Mouse (Mus musculus) spleen, postnatal 4 days (tissue): ENCODE measurements around the gene Prim2.
A peak's percentile ranks its signal among the peaks of the same experiment; 100 is the strongest.

Experiments
- DNase-seq, 2 experiments: peaks; one replicate each; pipeline ENCODE4 v3.0.0; 2022; ENCODE audit warnings: low spot score in 2 of 2

Prim2 gene

GRCm38 (mm10) chr1:33604087-33604699, 65.4 kb downstream of the Prim2 start:
- no peak for DNase-seq

GRCm38 (mm10) chr1:33599698-33600097, 69.9 kb downstream of the Prim2 start:
- DNase-seq: peak in 1 of 2 experiments; percentile 24

- DNase-seq: peak in 1 of 2 experiments; percentile 20
Measured at GRCm38 (mm10) chr1:33599019-33599667, 70.5 kb downstream of the Prim2 start.

GRCm38 (mm10) chr1:33597043-33597442, 72.6 kb downstream of the Prim2 start:
- DNase-seq: peak in 1 of 2 experiments; percentile 46

- no peak for DNase-seq
Measured at GRCm38 (mm10) chr1:33595936-33596335, 73.7 kb downstream of the Prim2 start.

DNA sequence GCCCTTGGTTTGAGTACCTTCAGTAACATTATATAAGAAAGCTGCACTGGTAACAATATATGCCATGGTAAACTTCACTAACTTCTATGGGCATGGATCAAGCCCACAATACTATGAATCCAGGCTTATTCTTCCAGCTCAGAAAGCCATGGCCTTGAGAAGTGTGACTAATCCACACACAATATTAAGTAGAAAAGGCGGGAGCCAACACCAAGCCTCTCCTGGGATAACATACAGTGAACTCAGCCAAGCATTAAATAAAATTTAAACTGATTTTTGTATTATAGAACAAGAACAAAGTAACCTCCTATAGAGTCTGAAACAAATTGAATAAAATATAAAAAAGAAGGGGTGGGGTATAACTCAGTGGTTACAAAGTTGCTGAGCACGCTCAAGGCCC, 74.6 kb downstream of the Prim2 start:
- peak in 1 of 2 experiments; percentile 24 for DNase-seq

DNA sequence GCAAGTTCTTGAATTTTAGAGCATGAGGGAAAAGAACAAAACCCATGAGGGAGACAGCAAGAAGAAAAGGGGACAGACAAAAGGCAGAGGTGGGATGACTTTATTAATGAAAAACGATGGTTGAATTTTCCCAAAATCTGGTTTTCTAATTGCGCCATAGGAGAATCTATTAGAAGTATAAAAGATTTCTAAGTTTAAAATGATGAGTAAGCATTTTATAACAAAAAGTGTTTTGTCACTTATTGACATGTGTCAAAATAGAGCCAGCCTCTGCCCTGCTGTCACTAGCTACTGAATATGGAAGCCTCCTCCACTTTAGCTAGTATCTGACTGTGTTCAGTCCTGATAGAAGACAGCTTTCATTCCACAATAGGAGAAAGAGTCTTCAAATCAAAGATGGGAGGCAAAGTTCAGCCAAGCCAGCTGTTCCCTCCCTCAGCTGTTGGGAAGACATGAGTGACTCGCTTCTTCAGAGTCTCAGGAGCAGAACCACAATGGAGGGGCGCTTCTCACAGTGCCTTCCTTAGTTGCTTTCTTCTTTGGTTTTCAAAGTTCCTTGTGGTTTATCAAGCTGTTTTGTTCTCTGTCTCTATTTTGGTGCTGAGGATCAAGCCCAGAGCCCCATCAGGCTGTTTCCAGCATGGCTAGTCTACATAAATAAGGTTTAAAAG, 75.7 kb downstream of the Prim2 start:
- peak in 1 of 2 experiments; percentile 4 for DNase-seq

- DNase-seq: peak in 1 of 2 experiments; percentile 51
Measured at GRCm38 (mm10) chr1:33591997-33592608, 77.5 kb downstream of the Prim2 start.

DNA sequence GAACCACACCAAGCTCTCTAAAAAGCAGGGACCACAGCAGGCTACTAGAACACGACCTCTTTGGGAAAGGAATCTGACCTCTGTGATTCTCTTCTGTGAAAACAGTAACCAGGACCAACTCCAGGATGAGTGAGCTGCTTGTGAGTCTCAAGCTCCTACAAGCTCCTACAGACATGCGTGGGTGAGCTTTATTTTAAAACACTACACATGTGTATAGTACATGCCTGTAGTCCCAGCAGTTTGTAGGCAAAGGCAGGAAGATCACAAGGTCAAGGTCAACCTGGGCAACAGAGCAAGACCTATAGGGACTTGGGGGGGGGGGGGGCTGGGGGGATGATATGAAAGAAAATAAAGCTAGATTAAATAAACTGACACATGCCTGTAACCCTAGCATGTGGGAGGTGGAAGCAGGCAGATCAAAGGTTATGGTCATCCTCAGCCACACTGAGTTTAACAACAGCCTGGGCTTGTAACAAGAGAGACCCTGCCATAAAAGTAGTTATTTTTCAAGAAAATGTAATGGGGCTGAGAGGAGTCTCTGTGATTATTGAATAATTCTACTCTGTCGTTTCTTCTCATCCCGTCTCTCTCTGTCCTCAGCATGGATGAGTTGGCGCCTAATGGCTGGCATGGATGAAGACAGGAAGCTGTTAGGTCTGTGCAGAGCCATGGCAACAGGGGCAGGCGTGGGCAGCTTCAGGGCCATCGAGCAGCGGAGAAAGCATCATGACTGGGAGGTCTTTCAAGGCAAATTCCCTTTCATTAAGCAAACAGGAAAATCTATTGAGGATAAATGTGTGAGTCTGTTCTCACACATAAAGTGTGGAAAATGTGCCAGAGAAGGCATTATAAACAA, 78.8 kb downstream of the Prim2 start:
- peak in 1 of 2 experiments; percentile 47 for DNase-seq

- no peak for DNase-seq
Measured at GRCm38 (mm10) chr1:33589531-33589930, 80.1 kb downstream of the Prim2 start.

- peak in 1 of 2 experiments; percentile 5 for DNase-seq
Measured at GRCm38 (mm10) chr1:33588557-33588956, 81.0 kb downstream of the Prim2 start.

DNA sequence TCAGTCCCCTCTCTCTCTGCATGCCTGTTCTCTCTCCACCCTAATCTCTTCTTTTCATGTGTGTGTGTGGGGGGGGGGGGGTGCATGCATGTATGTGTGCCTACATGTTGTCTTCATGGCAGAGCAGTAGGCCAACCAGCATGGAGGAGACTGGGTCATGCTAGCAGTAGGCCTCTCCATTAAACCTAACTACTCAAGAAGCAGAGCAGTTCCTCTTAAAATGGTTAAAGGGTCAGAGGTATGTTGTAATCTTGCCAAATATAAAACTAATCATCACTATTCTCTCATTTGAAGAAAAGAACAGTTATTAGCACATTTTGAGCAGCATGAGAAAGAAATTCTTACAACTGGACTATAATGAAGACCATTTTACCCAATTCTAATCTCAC, 85.0 kb downstream of the Prim2 start:
- DNase-seq: no peak

GRCm38 (mm10) chr1:33583817-33584589, 85.6 kb downstream of the Prim2 start:
- DNase-seq: no peak

GRCm38 (mm10) chr1:33578593-33578992, 91.0 kb downstream of the Prim2 start:
- DNase-seq: no peak

GRCm38 (mm10) chr1:33574459-33574858, 95.1 kb downstream of the Prim2 start:
- peak; percentile 73 to 78 for DNase-seq

- DNase-seq: peak in 1 of 2 experiments; percentile 38
Measured at GRCm38 (mm10) chr1:33565764-33566401, 103.7 kb downstream of the Prim2 start.

DNA sequence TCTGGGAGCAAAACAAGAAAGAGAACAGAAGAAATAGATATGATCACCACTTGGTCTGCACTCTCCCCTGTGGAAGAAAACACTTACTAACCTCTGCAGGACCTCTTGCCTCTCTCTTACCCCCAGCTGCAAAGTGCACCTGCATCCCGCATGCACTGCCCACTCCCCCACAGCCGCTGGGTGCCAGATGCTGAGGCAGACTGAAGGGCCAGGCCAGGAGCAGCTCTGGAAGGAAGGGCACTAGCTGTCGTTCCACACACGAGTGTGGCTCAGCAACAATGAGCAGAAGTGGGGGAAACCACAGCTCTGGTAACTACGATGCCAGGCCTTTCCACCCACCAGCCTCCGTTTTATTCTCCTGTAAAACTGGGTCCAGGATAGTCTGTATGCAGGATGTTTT, 105.6 kb downstream of the Prim2 start:
- no peak for DNase-seq

DNA sequence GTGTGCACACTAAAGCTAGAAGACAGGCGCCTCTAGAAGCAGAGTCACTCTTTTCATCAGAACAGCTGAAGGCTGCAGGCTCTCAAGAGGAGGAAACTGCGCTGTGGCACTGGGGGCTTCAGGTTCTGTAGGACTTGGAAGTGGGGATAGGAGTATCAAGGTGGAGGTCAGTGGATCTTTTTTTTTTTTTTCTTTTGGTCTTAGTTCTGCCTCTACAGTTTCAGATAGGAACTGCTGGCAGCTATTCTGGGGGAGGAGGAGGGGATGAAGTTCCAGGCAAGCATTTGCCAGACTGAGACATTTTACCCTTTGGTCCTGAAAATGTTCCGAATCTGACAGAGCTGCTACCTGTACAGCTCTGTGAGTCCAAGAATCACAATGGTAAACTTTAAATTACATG, 106.0 kb downstream of the Prim2 start:
- DNase-seq: no peak

GRCm38 (mm10) chr1:33556638-33557037, 113.0 kb downstream of the Prim2 start:
- no peak for DNase-seq

- DNase-seq: no peak
Measured at GRCm38 (mm10) chr1:33555626-33556025, 114.0 kb downstream of the Prim2 start.
